Mouse (Mus musculus) heart, adult 10 weeks (tissue): ENCODE results near the gene Mapk1. TPM values are rescaled to one million over a fixed set of nuclear protein-coding genes. Genes with fewer than 3 reads are reported as not detected.

ENCODE experiments used
- polyA plus RNA-seq: library from polyadenylated mRNA; stranded (reverse); fragments of 350-450 nt; fragmentation: Illumina TruSeq; extraction: RNeasy Lipid Tissue Mini Kit (QIAGEN cat#74804); gene quantifications from one replicate; pipeline ENCODE4 v1.2.3, GENCODE M21; 2014; ENCODE audit warnings: low read depth, low replicate concordance

Gene Mapk1
- polyA plus RNA-seq: 105 TPM

GRCm38 (mm10) chr16:16983131-16983533 lies at the start of gene Mapk1:
Gene Mapk1 (plus strand): TSS chr16:16983382.

GRCm38 (mm10) chr16:17069511-17070443 lies 86.6 kb downstream of the Mapk1 start, which contains the start of gene Ypel1:
Gene Ypel1 (plus strand): TSS chr16:17069696.

Other genes with a start within 250 kb of the Mapk1 start
- gene Spag6l, start 153.9 kb upstream of the Mapk1 start, polyA plus RNA-seq: not detected
- gene Igll1, start 119.4 kb upstream of the Mapk1 start, polyA plus RNA-seq: not detected
- 41.2 TPM for gene Top3b, start 112.6 kb upstream of the Mapk1 start, polyA plus RNA-seq
- not detected for gene Vpreb1, start 112.5 kb upstream of the Mapk1 start, polyA plus RNA-seq
- 21.6 TPM for gene Ppm1f, start 86.9 kb upstream of the Mapk1 start, polyA plus RNA-seq
- 0.84 TPM for gene Ypel1, start 86.3 kb downstream of the Mapk1 start, polyA plus RNA-seq
- gene Ppil2, start 127.9 kb downstream of the Mapk1 start, polyA plus RNA-seq: 44.2 TPM
- not detected for gene 2610318N02Rik, start 141.8 kb downstream of the Mapk1 start, polyA plus RNA-seq
- gene Sdf2l1, start 149.0 kb downstream of the Mapk1 start, polyA plus RNA-seq: 7.7 TPM
- 2.1 TPM for gene Ydjc, start 161.2 kb downstream of the Mapk1 start, polyA plus RNA-seq
- gene Ccdc116, start 163.8 kb downstream of the Mapk1 start, polyA plus RNA-seq: 0.10 TPM
- gene Ube2l3, start 219.3 kb downstream of the Mapk1 start, polyA plus RNA-seq: 102 TPM
- gene Rimbp3, start 225.2 kb downstream of the Mapk1 start, polyA plus RNA-seq: not detected